Mouse (Mus musculus) G1E (cell line): ENCODE data around the gene Bbs9.

ENCODE experiments used
- CTCF ChIP-seq: IDR thresholded peaks from 2 replicates; pipeline ENCODE4 v1.5.1; 2012; ENCODE audit warnings: low read depth, low read length, inconsistent platforms, mixed read lengths
- GATA1 ChIP-seq: IDR thresholded peaks from 2 replicates; pipeline ENCODE4 v1.6.1; 2012; ENCODE audit warnings: borderline replicate concordance, low read length, inconsistent platforms, mixed read lengths

DNA sequence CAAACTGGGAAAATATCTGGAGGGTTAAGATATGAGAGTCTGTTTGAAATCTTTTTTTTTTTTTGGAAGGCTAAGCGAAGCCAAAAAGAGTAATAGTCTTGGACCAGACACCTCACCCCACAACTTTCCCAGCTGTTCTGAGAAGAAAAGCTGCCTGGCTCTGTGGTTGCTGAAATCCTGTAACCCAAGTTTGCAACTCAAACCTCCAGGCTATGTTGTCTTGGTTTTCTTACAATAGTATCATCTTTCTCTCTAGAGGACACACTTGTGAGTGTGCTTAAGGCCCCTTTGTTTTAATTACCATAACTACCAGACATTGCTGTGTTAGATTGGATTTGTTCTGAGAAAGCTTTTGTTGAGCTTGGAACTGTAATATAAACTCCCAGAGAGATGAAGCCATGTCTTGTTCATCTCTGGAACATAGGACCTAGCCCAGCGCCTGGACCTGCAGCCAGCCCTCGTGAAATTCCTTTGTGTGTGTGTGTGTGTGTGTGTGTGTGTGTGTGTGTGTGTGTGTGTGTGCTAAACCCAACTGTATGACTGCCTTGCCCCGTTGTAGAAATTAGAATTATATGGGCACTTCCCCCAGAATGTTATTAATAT lies 290.2 kb downstream of the Bbs9 start:
- TF ChIP-seq GATA1 (no peak), CTCF (no peak)
